ENCODE assay signal across 21 mouse cellular contexts in the genomic region with DNA sequence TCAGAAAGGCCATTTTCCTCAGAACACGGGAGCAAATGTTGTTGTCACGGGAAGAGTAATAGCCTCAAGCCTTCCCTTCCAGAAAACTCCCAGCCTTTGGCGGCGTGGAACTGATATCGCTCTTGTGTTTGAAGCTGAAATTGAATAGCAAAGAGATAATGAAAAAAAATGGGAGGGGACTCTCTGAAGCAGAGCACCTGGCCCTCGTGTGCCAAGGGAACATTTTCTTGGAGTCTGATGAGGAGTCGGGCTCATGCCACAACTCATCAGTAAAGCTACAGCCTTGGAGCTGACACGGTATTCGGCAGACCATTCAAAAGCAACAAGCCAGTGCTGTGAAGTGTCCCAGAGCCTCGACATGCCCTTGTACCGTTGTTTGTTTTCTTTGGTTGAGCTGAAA. TPM values are rescaled to one million over a fixed set of nuclear protein-coding genes. Genes with fewer than 3 reads are reported as not detected.
DNase-seq lines count a peak whose midpoint lies in the region; ATAC-seq and TF ChIP-seq lines count a peak whose summit lies in the region.
"Had no signal": no experiment of that assay in that cellular context is flagged by ENCODE, and none has a peak within 500 bp of the region (broad histone marks: within the 10 kb centered on the region; RNA-seq: fewer than 3 reads in every experiment).

No protein-coding gene starts in this region.

- WGBS in hindbrain, embryonic 15.5 days = 61% methylated on average over 11 of the region's 11 CpGs
- WGBS in hindbrain, embryonic 11.5 days = 80% methylated on average over 11 of the region's 11 CpGs
- WGBS in kidney, postnatal 0 days = 25% methylated on average over 11 of the region's 11 CpGs
- 61% methylated on average over 11 of the region's 11 CpGs for WGBS in hindbrain, embryonic 16.5 days
- WGBS in neural tube, embryonic 14.5 days = 74% methylated on average over 11 of the region's 11 CpGs

- H3K36me3 ChIP-seq in hindbrain, embryonic 15.5 days = no peaks in the 10 kb centered on the region
- H3K36me3 ChIP-seq in hindbrain, embryonic 11.5 days (ENCODE audit: control insufficient read depth, insufficient read depth, low read length) = no peaks in the 10 kb centered on the region
- no peaks in the 10 kb centered on the region for H3K36me3 ChIP-seq in kidney, postnatal 0 days (ENCODE audit: insufficient read depth, low read length)
- H3K36me3 ChIP-seq in hindbrain, embryonic 16.5 days (ENCODE audit: control insufficient read depth, insufficient read depth, low read length) = no peaks in the 10 kb centered on the region
- H3K36me3 ChIP-seq in neural tube, embryonic 14.5 days (ENCODE audit: control insufficient read depth, insufficient read depth, low read length) = no peaks in the 10 kb centered on the region
- H3K36me3 ChIP-seq: embryonic facial prominence, embryonic 12.5 days; forebrain, embryonic 15.5 days; heart, embryonic 10.5 days had no signal

- H3K4me1 ChIP-seq in hindbrain, embryonic 15.5 days (replicated peaks) = 0 out of 2 replicates have a peak, but pooled peaks cover 9% of the 10 kb centered on the region
- H3K4me1 ChIP-seq in hindbrain, embryonic 11.5 days (replicated peaks; ENCODE audit: control insufficient read depth, insufficient read depth, low read length) = no peaks in the 10 kb centered on the region
- no peaks in the 10 kb centered on the region for H3K4me1 ChIP-seq in kidney, postnatal 0 days (replicated peaks; ENCODE audit: insufficient read depth, low read length)
- H3K4me1 ChIP-seq in hindbrain, embryonic 16.5 days (ENCODE audit: control insufficient read depth, insufficient read depth, low read depth, low read length) = no peaks in the 10 kb centered on the region
- H3K4me1 ChIP-seq in neural tube, embryonic 14.5 days (ENCODE audit: control insufficient read depth, insufficient read depth, low read length) = no peaks in the 10 kb centered on the region
- H3K4me1 ChIP-seq: embryonic facial prominence, embryonic 12.5 days; heart, embryonic 10.5 days had no signal

- no peaks in the 10 kb centered on the region for H3K27me3 ChIP-seq in hindbrain, embryonic 15.5 days
- H3K27me3 ChIP-seq in hindbrain, embryonic 11.5 days (ENCODE audit: control insufficient read depth, insufficient read depth, low read length) = no peaks in the 10 kb centered on the region
- H3K27me3 ChIP-seq in kidney, postnatal 0 days (ENCODE audit: insufficient read depth, low read length) = no peaks in the 10 kb centered on the region
- no peaks in the 10 kb centered on the region for H3K27me3 ChIP-seq in hindbrain, embryonic 16.5 days (replicated peaks; ENCODE audit: control insufficient read depth, insufficient read depth, low read length)
- no peaks in the 10 kb centered on the region for H3K27me3 ChIP-seq in neural tube, embryonic 14.5 days (ENCODE audit: control insufficient read depth, insufficient read depth, low read length)
- H3K27me3 ChIP-seq: CH12.LX; embryonic facial prominence, embryonic 12.5 days; forebrain, embryonic 15.5 days; Patski had no signal

- no peaks in the 10 kb centered on the region for H3K9me3 ChIP-seq in hindbrain, embryonic 15.5 days
- H3K9me3 ChIP-seq in hindbrain, embryonic 11.5 days (ENCODE audit: control insufficient read depth, low read length) = no peaks in the 10 kb centered on the region
- no peaks in the 10 kb centered on the region for H3K9me3 ChIP-seq in kidney, postnatal 0 days (replicated peaks; ENCODE audit: low read length)
- no peaks in the 10 kb centered on the region for H3K9me3 ChIP-seq in hindbrain, embryonic 16.5 days (ENCODE audit: control insufficient read depth, low read length)
- no peaks in the 10 kb centered on the region for H3K9me3 ChIP-seq in neural tube, embryonic 14.5 days (ENCODE audit: control insufficient read depth, low read length)
- H3K9me3 ChIP-seq: embryonic facial prominence, embryonic 12.5 days; forebrain, embryonic 15.5 days; heart, embryonic 10.5 days had no signal

- TF ChIP-seq CTCF in kidney, postnatal 0 days (IDR thresholded peaks at IDR 0.05; ENCODE audit: low read depth) = no peak

- H3K4me2 ChIP-seq in hindbrain, embryonic 15.5 days = no peak overlapping the region
- no peak overlapping the region for H3K4me2 ChIP-seq in hindbrain, embryonic 11.5 days (replicated peaks; ENCODE audit: low read depth, low read length)
- H3K4me2 ChIP-seq in kidney, postnatal 0 days (ENCODE audit: low read length) = no peak overlapping the region
- H3K4me2 ChIP-seq in hindbrain, embryonic 16.5 days (ENCODE audit: low read length) = no peak overlapping the region
- no peak overlapping the region for H3K4me2 ChIP-seq in neural tube, embryonic 14.5 days (ENCODE audit: low read depth, low read length)
- H3K4me2 ChIP-seq: embryonic facial prominence, embryonic 12.5 days; forebrain, embryonic 15.5 days had no signal

- peak; percentile 69; the same call in 1 of the 2 replicates for ATAC-seq in hindbrain, embryonic 15.5 days (ENCODE audit: low FRiP score, low read depth)
- ATAC-seq in hindbrain, embryonic 11.5 days (ENCODE audit: low FRiP score) = no peak
- no peak; the same call in 1 of the 2 replicates for ATAC-seq in kidney, postnatal 0 days (replicated peaks; ENCODE audit: low FRiP score, low read depth)
- peak; percentile 73 for ATAC-seq in hindbrain, embryonic 16.5 days
- peak; percentile 46; the same call in 1 of the 2 replicates for ATAC-seq in neural tube, embryonic 14.5 days (ENCODE audit: low read depth)
- ATAC-seq: activated CD4-positive, CD25-positive, alpha-beta regulatory T cell, adult 4 months; forebrain, embryonic 15.5 days; Patski had no signal

- DNase-seq in hindbrain, embryonic 11.5 days (ENCODE audit: low spot score) = no peak
- DNase-seq in kidney, postnatal 0 days (ENCODE audit: low spot score) = peak; percentile 54
- DNase-seq in kidney, postnatal 36 days = no peak
- DNase-seq in right cerebral cortex, postnatal 10 days (ENCODE audit: low spot score in 2 of 2) = no peak
- DNase-seq: adrenal gland, postnatal 14 days; cerebellum, adult 11-12 months; cerebellum, adult 9-10 months; cerebellum, postnatal 25 days; gastrocnemius, postnatal 10 days; heart, adult 18-20 months; heart, postnatal 10 days; heart, postnatal 4 days had no signal

- no peak overlapping the region for H3K4me3 ChIP-seq in hindbrain, embryonic 15.5 days
- no peak overlapping the region for H3K4me3 ChIP-seq in hindbrain, embryonic 11.5 days (ENCODE audit: low read depth, low read length)
- H3K4me3 ChIP-seq in kidney, postnatal 0 days (replicated peaks; ENCODE audit: low read depth, low read length) = no peak overlapping the region
- H3K4me3 ChIP-seq in hindbrain, embryonic 16.5 days (ENCODE audit: low read length) = no peak overlapping the region
- no peak overlapping the region for H3K4me3 ChIP-seq in neural tube, embryonic 14.5 days (ENCODE audit: low read depth, low read length)
- H3K4me3 ChIP-seq: embryonic facial prominence, embryonic 12.5 days; forebrain, embryonic 15.5 days; heart, embryonic 10.5 days had no signal

- peak overlapping the region; percentile 20; the same call in 1 of the 2 replicates for H3K27ac ChIP-seq in hindbrain, embryonic 15.5 days (replicated peaks)
- no peak overlapping the region for H3K27ac ChIP-seq in hindbrain, embryonic 11.5 days (ENCODE audit: low read depth, low read length)
- no peak overlapping the region for H3K27ac ChIP-seq in kidney, postnatal 0 days
- H3K27ac ChIP-seq in hindbrain, embryonic 16.5 days (ENCODE audit: low read depth, low read length) = no peak overlapping the region
- no peak overlapping the region for H3K27ac ChIP-seq in neural tube, embryonic 14.5 days (ENCODE audit: low read depth, low read length)
- H3K27ac ChIP-seq: embryonic facial prominence, embryonic 12.5 days; forebrain, embryonic 15.5 days; heart, embryonic 10.5 days had no signal

- H3K9ac ChIP-seq in hindbrain, embryonic 15.5 days = no peak overlapping the region
- H3K9ac ChIP-seq in hindbrain, embryonic 11.5 days (ENCODE audit: low read depth, low read length) = no peak overlapping the region
- no peak overlapping the region for H3K9ac ChIP-seq in kidney, postnatal 0 days (ENCODE audit: low read depth, low read length)
- H3K9ac ChIP-seq in hindbrain, embryonic 16.5 days (ENCODE audit: low read depth, low read length) = no peak overlapping the region
- H3K9ac ChIP-seq in neural tube, embryonic 14.5 days (replicated peaks; ENCODE audit: low read depth, low read length) = no peak overlapping the region
- H3K9ac ChIP-seq: embryonic facial prominence, embryonic 12.5 days; forebrain, embryonic 15.5 days had no signal

RNA-seq across cellular contexts. Expression of a gene that starts 7.8 kb away (rescaled TPM):
- polyA plus RNA-seq in hindbrain, embryonic 15.5 days (2015; fragmentation: Nextera tagmentation; extraction: Ambion mirVana) = 1.00 and 1.2 TPM in 2 replicates
- 0.12 and 0.14 TPM in 2 replicates for polyA plus RNA-seq in hindbrain, embryonic 11.5 days (2014; fragmentation: Nextera tagmentation; extraction: Ambion mirVana)
- 2.3 and 3.5 TPM in 2 replicates for polyA plus RNA-seq in kidney, postnatal 0 days (2015; fragmentation: Nextera tagmentation; extraction: Ambion mirVana)
- polyA plus RNA-seq in hindbrain, embryonic 16.5 days (2015; fragmentation: Nextera tagmentation; extraction: Ambion mirVana) = 2.5 and 3.1 TPM in 2 replicates
- polyA plus RNA-seq in neural tube, embryonic 14.5 days (2014; fragmentation: Nextera tagmentation; extraction: Ambion mirVana) = 0.85 TPM in 1 of 2 replicates, not detected in the other
- polyA plus RNA-seq: forebrain, embryonic 15.5 days; heart, embryonic 10.5 days had no signal

Comparison
In these comparisons a context has a peak if more than half of its experiments do, and no peak if none do; other contexts are left out.
1. ATAC-seq: peak in hindbrain, embryonic 15.5 days (single experiment), hindbrain, embryonic 16.5 days (single experiment) and neural tube, embryonic 14.5 days (single experiment); none in hindbrain, embryonic 11.5 days (single experiment) and kidney, postnatal 0 days (single experiment).